Mouse (Mus musculus) adipocyte (in vitro differentiated cells): ENCODE measurements around the gene Rpl3.
A peak's percentile ranks its signal among the peaks of the same experiment; 100 is the strongest.

Source experiments
- DNase-seq: peaks from one replicate; pipeline ENCODE4 v3.0.0-alpha.2; 2016; ENCODE audit warnings: low spot score

Rpl3 gene

GRCm38 (mm10) chr15:80115256-80115655 is 23.6 kb upstream of the Rpl3 start:
- no peak for DNase-seq

DNA sequence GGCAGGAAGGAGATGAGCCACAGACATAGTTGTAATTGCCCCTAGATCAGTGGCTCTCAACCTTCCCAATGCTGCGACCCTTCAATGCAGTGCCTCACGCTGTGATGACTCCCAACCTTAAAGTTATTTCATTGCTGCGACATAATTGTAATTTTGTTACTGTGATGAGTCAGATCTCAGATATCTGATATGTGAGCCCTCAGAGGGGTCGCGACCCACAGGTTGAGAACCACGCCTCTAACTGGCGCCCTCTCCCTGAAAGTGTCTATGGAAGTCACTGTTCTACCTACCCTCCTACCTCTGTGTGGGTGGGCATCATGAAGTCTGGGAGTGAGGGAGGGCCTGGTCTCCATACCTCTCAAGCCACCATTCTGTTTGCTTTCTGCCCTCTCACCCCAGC is 22.7 kb upstream of the Rpl3 start:
- no peak for DNase-seq

GRCm38 (mm10) chr15:80112499-80112898 is 20.8 kb upstream of the Rpl3 start:
- DNase-seq: no peak

GRCm38 (mm10) chr15:80111436-80111835 is 19.8 kb upstream of the Rpl3 start:
- DNase-seq: no peak

DNA sequence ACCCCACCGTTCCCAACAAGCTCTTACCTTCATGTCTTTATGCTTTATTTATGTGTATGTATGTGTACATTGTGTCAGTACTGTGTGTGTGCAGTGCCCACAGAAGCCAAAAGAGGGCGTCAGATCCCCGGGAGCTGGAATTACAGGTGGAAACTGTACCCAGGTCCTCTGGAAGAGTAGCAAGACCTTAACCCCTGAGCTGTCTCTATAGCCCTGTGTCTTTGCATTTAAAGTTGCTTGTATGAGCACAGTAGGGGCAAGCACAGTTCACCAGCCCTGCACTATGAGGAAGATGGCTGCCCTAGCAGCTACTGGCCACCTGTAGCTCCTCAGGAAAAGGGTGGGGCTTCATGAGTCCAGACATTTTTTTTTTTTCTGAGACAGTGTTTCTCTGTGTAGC is 15.9 kb upstream of the Rpl3 start:
- no peak for DNase-seq

- no peak for DNase-seq
These were observed 15.5 kb upstream of the Rpl3 start for GRCm38 (mm10) chr15:80107143-80107542.

DNA sequence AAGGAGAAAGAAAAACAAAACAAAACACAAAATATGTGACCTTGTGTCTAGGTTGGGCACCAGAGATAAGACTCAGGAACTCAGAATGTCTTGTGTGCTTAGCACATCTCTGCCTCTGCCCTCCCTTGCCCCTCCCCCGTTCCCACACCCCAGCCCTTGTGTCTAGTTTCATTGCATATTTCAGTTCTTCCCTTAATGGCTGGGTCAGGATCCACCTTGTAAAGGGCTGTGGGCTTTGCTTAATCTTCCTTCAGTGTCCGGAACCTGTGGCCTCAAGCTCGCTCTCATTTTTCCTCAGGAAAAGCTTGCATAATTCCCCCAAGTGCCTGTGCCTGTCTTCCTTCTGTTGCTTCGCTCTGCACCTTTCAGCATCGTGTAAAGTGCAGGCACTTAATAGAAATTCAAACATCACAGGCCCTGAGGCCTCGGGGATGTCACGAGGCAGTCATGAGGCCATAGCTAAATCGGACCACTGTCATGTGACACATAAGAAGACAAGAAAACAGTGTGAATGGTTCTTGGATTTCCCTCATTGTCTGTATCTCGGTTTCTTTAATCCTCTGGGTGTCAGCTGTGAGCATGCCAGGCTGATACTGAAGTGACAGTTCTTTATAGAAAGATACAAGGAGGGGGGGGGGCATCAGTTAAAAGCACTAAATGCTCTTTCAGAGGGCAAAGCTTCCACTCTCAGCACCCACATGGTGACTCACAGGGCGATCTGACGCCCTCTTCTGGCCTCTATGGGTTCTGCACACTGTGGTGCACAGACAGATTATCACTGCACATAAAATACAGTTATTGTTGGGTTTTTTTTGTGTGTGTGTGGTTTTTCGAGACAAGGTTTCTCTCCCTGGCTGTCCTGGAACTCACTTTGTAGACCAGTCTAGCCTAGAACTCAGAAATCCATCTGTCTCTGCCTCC is 14.1 kb upstream of the Rpl3 start:
- DNase-seq: no peak

- DNase-seq: no peak
These were observed 10.8 kb upstream of the Rpl3 start for GRCm38 (mm10) chr15:80102495-80102894.

GRCm38 (mm10) chr15:80101503-80101902 is 9.8 kb upstream of the Rpl3 start:
- no peak for DNase-seq

DNA sequence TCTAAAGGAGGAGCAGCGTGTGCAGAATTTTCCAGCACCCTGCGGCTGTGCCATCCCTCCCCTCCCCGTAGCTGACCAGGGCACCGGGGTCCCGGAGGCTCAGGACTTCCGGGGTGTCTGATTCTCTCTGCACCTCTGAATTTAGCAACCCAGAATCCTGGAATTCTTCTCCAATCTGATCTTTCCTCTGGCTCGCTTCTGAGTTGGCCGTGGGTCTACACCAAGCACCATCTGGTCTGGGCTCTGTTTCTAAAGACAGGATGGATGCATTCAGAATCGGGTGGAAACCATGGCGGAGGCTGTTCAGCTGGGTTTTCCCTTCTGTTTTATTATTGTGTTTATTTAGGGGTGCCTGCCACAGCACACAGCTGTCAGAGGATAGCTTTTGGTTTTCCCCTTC is 9.2 kb upstream of the Rpl3 start:
- no peak for DNase-seq

GRCm38 (mm10) chr15:80100196-80100595 is 8.5 kb upstream of the Rpl3 start:
- DNase-seq: no peak

- DNase-seq: no peak
These were observed 7.8 kb upstream of the Rpl3 start for GRCm38 (mm10) chr15:80099477-80099876.

- no peak for DNase-seq
These were observed 7.1 kb upstream of the Rpl3 start for GRCm38 (mm10) chr15:80098809-80099208.

- DNase-seq: no peak
These were observed 6.4 kb upstream of the Rpl3 start for GRCm38 (mm10) chr15:80097999-80098461.

- DNase-seq: no peak
These were observed 5.5 kb upstream of the Rpl3 start for GRCm38 (mm10) chr15:80096946-80097881.

DNA sequence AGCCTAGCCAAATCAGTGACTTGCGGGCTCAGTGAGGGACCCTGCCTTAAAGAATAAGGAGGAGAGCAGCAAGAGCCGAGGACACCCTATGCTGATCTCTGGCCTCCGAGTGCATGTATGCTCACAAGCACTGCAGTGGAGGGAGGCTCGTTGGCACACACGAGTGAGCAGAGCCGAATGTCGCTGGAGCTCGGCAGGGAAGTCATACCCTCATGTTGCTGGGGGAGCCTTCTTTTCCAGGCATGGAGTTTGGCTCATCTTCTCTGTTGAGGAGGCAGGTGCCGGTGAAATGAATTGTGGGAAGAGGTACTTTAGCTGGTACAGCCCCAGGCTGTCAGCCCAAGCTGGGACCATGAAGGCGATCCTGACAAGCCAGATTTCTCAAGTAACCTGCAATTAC is 4.7 kb upstream of the Rpl3 start:
- no peak for DNase-seq

- no peak for DNase-seq
These were observed 3.9 kb upstream of the Rpl3 start for GRCm38 (mm10) chr15:80095596-80095995.

DNA sequence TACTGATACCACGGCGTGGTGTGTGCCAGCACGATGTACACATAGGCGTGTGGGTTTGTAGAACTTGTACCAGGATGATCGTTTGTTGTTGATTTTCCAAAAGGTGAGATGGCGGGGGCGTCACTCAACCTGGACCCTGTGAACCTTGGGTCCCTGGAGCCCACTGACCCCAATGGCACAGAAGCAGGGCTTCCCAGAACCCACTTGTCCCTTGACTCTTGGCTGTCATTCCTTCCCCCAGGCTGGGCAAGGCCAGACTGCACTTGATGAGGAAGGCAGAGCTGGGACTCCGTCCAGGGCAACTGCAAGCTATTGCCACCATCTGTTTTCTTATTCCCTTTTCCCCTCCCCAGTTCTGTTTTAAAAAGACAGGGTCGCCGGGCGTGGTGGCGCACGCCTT is 2.5 kb upstream of the Rpl3 start:
- no peak for DNase-seq

GRCm38 (mm10) chr15:80092599-80092998 is 931 bp upstream of the Rpl3 start:
- DNase-seq: no peak

DNA sequence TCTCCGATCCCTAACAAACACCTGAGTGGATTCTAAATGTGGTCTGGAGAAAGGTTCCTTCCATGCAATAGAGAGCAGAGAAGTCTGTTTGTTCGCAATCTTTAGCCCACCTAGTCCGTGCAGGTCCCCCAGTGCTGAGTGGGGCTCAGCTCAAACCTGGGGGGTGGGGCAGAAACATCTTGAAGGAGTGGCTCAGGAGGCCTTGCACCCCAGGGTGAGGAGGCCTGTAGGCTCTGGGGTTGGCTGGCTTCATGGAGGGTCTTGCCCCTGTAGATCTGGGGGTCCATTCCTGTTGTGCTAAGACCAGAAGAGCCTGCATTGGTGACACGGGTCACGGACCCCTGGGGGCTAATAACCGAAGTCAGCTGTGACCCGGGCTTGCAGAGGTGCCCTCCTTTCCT is 373 bp upstream of the Rpl3 start:
- no peak for DNase-seq

DNA sequence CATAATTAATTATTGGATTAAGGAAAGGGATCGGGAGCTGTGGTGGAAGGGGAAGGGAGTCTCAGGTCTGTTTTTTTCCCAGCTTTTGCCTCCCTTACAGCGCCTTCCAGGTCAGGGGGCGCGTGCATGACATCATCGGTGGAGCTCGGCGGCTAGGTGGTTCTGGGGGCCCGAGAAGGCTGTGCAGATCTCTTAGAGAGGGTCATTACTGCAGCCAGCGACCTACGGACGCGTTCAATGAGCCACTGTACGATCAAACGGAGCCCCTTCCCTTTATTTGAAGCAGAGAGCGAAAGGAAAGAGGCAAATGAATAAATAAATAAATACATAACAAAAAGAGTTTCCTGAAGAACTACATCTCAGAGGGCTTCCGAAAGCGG is 937 bp downstream of the Rpl3 start:
- no peak for DNase-seq

- DNase-seq: no peak
These were observed 1.5 kb downstream of the Rpl3 start for GRCm38 (mm10) chr15:80090155-80090554.

GRCm38 (mm10) chr15:80088637-80089036 is 3.0 kb downstream of the Rpl3 start:
- peak; percentile 96 for DNase-seq
